Mouse (Mus musculus): ENCODE results near the gene Pla1a. TPM values are rescaled to one million over a fixed set of nuclear protein-coding genes. Genes with fewer than 3 reads are reported as not detected.
A peak's percentile ranks its signal among the peaks of the same experiment; 100 is the strongest.

Gene Pla1a
- total RNA-seq, 2 experiments from 2014 or later: 0.63 to 0.92 TPM

- no peak for DNase-seq
These were observed 569 bp upstream of the Pla1a start for GRCm38 (mm10) chr16:38433514-38433913.

GRCm38 (mm10) chr16:38431446-38432185 is 1.3 kb downstream of the Pla1a start:
- DNase-seq: no peak

DNA sequence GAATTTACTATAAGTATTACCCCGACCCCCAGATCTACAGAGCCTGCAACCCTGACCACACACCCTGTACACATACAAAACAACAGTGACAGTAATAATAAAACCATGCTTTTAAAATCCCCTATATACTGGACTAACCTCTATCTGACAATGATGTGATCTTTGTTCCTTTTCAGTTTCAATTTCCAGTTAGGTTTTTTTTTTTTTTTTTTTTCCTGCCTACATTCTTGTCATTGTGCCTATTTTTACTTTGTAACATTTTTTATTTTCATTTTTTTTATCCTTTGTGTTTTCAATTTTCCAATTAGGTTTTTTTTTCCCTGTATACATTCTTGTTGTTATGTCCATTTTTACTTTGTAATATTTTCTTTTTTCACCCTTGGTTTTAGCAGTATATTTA is 7.1 kb downstream of the Pla1a start:
- DNase-seq: no peak

DNA sequence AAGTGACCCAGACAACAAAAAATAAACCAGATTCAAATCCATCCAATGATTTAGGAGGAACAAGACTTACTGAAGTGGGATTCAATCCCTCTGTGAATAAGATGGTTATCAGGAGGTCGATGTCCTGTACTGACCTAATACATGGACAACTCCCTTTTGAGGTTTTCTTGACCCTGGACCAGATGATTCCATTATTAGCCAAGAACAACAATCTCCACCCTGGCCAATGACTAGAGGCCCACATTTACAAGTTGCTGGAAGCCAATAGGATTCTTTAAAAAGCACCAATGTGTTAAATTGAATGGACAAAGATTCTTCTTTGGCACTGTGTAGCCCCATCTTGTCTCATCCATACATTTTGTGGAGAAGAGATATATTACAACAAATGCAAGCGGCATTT is 7.6 kb downstream of the Pla1a start:
- no peak for DNase-seq

GRCm38 (mm10) chr16:38414953-38415352 is 18.0 kb downstream of the Pla1a start:
- DNase-seq: no peak

DNA sequence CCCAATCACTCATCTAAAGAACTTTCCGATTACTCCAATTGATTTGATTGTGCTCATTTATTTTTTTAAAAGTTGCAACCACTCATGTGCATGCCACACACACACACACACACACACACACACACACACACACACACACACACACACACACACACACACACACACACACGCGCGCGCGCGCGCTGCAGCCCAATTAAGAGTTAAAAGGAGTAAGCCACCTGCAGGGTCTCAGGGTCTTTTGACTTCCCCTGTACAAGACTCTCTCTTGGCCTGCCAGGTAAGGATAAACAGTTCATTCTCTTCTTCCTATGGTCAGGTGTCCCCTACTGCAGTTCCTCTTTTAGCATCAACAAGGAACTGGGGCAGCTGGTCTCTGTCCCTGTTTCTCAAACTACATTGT is 24.5 kb downstream of the Pla1a start:
- no peak for DNase-seq

- no peak for DNase-seq
These were observed 25.4 kb downstream of the Pla1a start for GRCm38 (mm10) chr16:38407584-38407983.

GRCm38 (mm10) chr16:38406708-38407107 is 26.2 kb downstream of the Pla1a start:
- no peak for DNase-seq

GRCm38 (mm10) chr16:38406293-38406692 is 26.7 kb downstream of the Pla1a start:
- no peak for DNase-seq

DNA sequence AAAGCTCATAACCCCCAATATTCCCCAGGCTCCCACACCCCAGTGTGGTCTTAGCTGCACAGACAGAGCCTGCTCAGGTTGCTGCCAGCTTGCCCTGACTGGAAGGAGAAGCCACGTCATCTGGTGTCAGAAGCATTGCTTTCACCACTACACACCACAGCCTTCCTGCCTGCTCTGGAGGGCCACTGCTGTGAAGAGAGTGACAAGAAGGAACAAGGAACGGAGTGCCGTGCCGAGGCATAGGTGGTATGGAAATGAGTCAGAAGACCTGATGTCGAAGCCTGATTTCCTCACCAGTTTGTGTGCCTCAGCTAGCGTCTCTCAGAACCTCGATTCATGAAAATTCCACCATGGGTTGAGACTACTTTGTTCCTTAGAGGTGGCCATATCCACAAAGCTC is 29.3 kb downstream of the Pla1a start:
- no peak for DNase-seq

DNA sequence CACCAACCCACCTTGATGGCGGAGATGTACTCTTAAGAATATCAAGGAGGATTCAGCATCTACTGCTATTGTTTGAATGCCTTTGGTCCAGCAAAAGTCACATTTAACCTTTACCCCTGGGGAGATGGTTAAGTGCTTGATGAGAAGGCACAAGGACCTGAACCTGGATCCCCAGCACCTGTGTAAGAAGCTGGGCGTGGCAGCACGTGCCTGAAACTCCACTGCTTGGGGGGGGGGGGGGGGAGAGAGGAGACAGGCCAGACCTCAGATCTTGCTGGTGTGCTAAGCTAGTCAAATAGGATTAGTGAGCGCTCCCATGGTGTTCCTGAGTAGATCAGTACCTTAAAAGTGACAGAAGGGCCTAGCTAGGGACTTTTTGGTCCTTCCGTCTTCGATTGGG is 31.5 kb downstream of the Pla1a start:
- no peak for DNase-seq

DNA sequence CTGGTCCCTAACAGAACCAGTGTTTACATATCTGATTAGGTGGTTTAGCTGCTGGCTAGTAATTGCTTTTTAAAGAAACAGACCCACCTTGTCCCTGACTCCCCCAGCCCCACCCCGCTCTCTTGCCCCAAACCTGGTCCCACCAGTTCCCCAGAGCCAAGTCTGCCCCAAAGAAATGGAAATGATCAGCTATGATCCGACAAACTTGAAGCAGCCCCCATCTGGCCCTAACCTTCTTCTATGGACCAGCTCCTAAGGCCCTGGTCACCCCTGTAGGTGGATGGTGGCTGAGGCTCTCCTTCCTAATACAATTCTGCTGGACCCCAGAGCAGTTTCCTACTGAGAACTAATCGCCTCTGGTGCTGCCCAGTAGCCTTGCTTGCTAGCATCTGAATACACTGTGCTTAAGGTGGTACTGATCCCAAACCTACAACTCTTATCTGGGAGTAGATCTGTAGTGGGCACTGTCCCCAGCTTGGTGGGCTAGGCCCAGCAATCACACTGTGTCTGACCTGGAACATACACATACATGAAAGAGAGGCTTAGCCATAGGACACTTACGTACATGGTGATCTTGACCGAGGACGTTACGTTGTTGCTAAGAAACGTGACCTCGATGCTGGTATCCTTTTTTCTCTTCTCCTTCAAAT is 32.5 kb downstream of the Pla1a start:
- no peak for DNase-seq

GRCm38 (mm10) chr16:38399531-38400231 is 33.3 kb downstream of the Pla1a start:
- peak; percentile 32 to 42 for DNase-seq

GRCm38 (mm10) chr16:38399076-38399475 is 33.9 kb downstream of the Pla1a start:
- DNase-seq: no peak

DNA sequence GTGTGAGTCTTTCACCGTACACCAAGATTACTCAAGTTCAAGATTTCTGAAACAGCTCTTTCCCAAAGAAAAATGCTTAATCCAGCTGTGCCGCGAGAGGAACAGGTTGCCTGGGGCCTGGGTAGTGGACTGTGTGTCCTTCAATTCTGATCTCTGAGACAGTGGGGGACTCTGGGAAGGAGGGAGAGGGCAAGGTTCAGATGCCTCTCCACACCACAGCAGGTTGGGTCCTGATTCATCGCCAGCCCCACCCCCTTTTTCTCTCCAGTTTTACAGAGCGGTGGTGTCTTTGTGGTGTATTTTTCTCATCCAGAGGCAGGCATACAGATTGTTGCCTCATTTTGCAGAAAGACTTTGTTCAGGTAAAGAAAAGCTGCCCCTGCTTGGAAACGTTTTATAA is 34.7 kb downstream of the Pla1a start:
- no peak for DNase-seq

DNA sequence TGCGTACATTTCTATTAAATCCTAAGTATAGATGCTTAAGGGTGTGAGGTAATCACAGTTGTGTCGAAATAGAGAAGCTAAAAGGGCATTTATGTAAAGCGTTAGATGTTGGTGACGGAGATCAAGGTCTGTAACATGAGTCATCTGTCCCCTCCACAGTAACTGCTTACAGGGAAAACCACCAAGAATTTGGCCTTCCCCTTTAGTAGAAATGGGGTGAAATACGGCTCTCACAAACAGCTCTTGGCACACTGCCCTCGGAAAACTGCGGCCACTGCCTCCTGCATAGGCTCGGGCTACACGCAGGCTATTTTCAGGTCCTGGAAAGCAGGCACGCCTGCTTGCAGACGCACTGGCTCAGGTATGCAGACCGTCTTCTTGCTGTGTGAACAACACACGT is 36.8 kb downstream of the Pla1a start:
- no peak for DNase-seq

- no peak for DNase-seq
These were observed 37.8 kb downstream of the Pla1a start for GRCm38 (mm10) chr16:38395060-38395730.

DNA sequence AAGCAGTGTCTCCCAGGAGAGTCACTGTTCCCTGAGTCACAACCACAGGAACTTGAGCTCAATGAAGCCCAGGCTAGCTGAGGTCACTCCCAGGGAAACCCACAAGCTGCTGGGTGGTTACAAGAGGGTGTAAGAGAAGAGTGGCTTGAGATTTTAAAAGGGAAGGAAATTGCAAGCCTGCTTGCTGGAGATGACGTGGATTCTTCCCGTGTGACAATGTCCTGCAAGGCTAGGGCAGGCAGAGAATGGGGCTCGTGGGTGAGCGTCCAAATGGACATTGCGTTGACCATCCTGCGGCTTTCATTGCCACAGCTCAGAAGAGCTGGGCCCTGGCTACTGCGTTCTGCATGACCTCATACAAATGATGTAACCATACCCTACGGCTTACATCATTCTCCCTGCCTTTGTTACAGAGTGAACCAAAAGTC is 38.7 kb downstream of the Pla1a start:
- DNase-seq: no peak

DNA sequence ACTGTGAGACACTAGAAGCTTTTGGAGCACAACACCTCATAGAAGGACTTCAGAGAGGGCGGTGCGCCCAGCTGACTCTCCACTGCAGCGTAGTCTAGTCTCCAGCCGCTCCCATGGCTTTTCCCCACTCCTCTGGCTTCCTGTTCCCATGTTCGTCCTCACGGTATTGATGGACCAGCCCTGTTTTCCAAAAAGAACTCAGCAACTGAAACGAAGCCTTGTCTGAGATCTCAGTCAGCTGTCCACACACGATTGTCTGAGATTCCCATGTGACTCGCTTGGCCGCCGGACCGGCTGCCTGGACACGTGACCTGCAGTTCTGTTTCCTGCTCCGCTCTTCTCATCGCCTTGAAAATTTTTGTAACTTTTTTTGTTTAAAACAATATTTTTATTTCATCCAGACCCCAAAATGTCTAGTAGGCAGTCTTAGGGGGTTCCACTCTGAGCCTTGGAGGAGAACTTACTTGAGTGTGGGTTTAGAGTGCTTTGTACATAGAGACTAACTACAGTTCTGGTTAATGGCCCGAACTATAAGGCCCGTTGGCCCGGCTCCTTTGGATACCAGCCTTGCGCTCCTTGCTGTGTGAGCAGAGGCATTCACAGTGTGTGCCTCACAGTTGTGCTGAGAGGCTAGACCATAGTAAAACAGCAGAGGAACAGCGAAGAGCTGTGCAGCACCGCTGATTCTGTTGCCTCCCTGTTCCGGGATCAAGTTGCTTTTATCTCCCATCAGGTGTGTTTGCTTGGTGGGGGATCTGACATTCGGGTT is 40.6 kb downstream of the Pla1a start:
- no peak for DNase-seq

DNA sequence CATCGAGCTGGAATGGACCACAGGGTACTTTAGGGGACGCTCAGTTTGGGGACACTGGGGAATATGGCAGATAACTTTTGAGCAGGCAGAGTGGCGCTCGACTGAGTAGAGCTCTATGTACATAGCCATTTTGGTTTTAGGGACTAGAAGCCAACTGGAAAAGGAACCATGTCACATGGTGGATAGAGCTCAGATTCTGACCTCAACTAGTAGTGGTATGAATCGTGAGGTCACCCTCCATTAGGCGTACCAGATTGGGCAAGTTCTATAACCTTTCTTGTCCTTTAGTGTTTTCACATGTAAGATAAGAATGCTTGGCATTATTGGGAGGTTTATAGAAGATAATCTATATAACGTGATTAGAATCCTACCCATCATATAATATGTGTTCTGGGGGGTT is 42.6 kb downstream of the Pla1a start:
- DNase-seq: no peak

DNA sequence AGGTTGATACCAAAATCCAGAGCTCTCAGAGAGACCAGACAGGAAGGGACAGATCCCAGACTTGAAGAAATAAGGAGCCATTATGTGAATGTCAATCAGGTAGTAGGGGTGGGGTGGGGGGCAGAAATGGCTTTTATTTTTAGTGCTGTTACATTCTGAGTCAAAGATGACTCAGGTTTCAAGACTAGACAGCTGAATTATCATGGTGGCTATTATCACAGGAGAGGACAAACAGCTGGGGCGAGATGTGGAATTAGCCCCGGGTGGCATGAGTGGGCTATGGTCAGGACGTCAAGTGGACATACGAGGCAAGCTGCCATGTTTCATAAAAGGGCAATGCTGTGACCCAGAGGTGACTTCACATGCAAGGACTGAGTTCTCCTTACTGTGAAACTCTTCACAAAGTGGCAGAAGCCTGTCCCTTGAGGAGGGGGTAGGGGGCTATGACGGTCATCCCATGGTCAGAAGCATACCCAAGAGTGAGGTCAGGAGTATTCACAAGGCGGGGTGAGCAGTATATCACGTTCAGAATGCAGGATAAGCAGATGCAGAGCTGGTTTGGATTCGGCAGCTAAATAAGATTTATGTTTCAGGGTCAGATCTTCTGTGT is 43.6 kb downstream of the Pla1a start:
- no peak for DNase-seq

DNA sequence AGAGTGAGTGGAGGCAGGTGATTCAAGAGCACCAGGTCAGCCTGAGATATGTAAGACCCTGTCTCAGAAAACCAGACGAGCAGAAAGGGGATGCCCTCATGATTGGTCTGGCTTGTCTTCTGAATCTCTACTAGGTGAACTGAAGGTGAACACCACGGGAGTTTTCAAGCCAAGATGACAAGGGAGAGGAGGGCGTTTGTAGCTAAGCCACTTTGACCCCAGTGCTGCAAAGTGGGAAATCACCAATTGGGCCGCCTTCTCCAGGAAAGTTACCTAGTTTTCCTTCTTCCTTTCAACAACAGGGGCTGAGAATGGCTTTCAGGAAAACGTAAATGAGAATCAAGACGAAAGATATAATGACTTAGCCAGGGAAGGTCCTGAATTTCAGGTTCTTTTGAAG is 44.2 kb downstream of the Pla1a start:
- no peak for DNase-seq
